Mouse (Mus musculus) liver, embryonic 15.5 days (tissue): Measurements from ENCODE around the gene Olfr704. TPM values are rescaled to one million over a fixed set of nuclear protein-coding genes. Genes with fewer than 3 reads are reported as not detected.

Experiments used
- polyA plus RNA-seq: library from polyadenylated mRNA; unstranded; fragments of >200 nt; fragmentation: Nextera tagmentation; extraction: Ambion mirVana; gene quantifications from 2 replicates; pipeline ENCODE4 v1.2.1, GENCODE M21; 2015

The Olfr704 gene
- polyA plus RNA-seq, 1 experiment from 2014 or later = not detected

Other genes starting within 250 kb of the Olfr704 start
- not detected in 2 replicates for gene Olfr693, start 182.6 kb upstream of the Olfr704 start, polyA plus RNA-seq
- gene Olfr694, start 171.4 kb upstream of the Olfr704 start, polyA plus RNA-seq = not detected in 2 replicates
- not detected in 2 replicates for gene Olfr695, start 146.8 kb upstream of the Olfr704 start, polyA plus RNA-seq
- gene Olfr697, start 120.7 kb upstream of the Olfr704 start, polyA plus RNA-seq = not detected in 2 replicates
- not detected in 2 replicates for gene Olfr698, start 107.8 kb upstream of the Olfr704 start, polyA plus RNA-seq
- gene Olfr699, start 70.0 kb upstream of the Olfr704 start, polyA plus RNA-seq = not detected in 2 replicates
- not detected in 2 replicates for gene Olfr700, start 54.4 kb upstream of the Olfr704 start, polyA plus RNA-seq
- gene Olfr701, start 49.1 kb upstream of the Olfr704 start, polyA plus RNA-seq = not detected in 2 replicates
- not detected in 2 replicates for gene Olfr702, start 29.3 kb upstream of the Olfr704 start, polyA plus RNA-seq
- gene Olfr703, start 19.8 kb upstream of the Olfr704 start, polyA plus RNA-seq = not detected in 2 replicates
- not detected in 2 replicates for gene Olfr705, start 13.7 kb downstream of the Olfr704 start, polyA plus RNA-seq
- gene Olfr706, start 25.0 kb downstream of the Olfr704 start, polyA plus RNA-seq = not detected in 2 replicates
- gene Olfr707, start 38.1 kb downstream of the Olfr704 start, polyA plus RNA-seq = not detected in 2 replicates
- gene Olfr1532-ps1, start 44.8 kb downstream of the Olfr704 start, polyA plus RNA-seq = not detected in 2 replicates
- not detected in 2 replicates for gene Olfr709-ps1, start 69.0 kb downstream of the Olfr704 start, polyA plus RNA-seq
- gene Olfr710, start 85.1 kb downstream of the Olfr704 start, polyA plus RNA-seq = not detected in 2 replicates
- gene Olfr6, start 100.8 kb downstream of the Olfr704 start, polyA plus RNA-seq = not detected in 2 replicates
- gene Olfr711, start 112.3 kb downstream of the Olfr704 start, polyA plus RNA-seq = not detected in 2 replicates
- gene Olfr2, start 142.9 kb downstream of the Olfr704 start, polyA plus RNA-seq = not detected in 2 replicates
- gene Olfr713, start 168.0 kb downstream of the Olfr704 start, polyA plus RNA-seq = not detected in 2 replicates
- not detected in 2 replicates for gene Olfr714, start 207.8 kb downstream of the Olfr704 start, polyA plus RNA-seq
- not detected in 2 replicates for gene Olfr17, start 230.0 kb downstream of the Olfr704 start, polyA plus RNA-seq
- not detected in 2 replicates for gene Olfr715b, start 247.2 kb downstream of the Olfr704 start, polyA plus RNA-seq